Mouse (Mus musculus) left cerebral cortex, adult 18-20 months (tissue): ENCODE measurements around the gene Ptprb. TPM values are rescaled to one million over a fixed set of nuclear protein-coding genes. Genes with fewer than 3 reads are reported as not detected.

Source experiments
- DNase-seq, 2 experiments: peaks; one replicate each; pipeline ENCODE4 v3.0.0; 2021 to 2022; ENCODE audit warnings: low spot score in 2 of 2, mixed read lengths in 1 of 2
- total RNA-seq, 2 experiments: library from RNA; stranded (reverse); gene quantifications; 2 replicates each; pipeline ENCODE4 v1.2.3; 2021

Gene Ptprb
- total RNA-seq, 2 experiments from 2014 or later = 13.1 to 15.0 TPM

GRCm38 (mm10) chr10:116416726-116417125, 141.4 kb downstream of the Ptprb start:
- no peak for DNase-seq

- no peak for DNase-seq
Measured at GRCm38 (mm10) chr10:116418121-116418726, 142.9 kb downstream of the Ptprb start.

GRCm38 (mm10) chr10:116420976-116421375, 145.7 kb downstream of the Ptprb start:
- no peak for DNase-seq

- no peak for DNase-seq
Measured at GRCm38 (mm10) chr10:116422551-116422950, 147.2 kb downstream of the Ptprb start.

GRCm38 (mm10) chr10:116424921-116425320, 149.6 kb downstream of the Ptprb start:
- DNase-seq = no peak

GRCm38 (mm10) chr10:116426176-116426575, 150.9 kb downstream of the Ptprb start:
- no peak for DNase-seq

GRCm38 (mm10) chr10:116428026-116428780, 152.9 kb downstream of the Ptprb start:
- peak; percentile 76 to 88 for DNase-seq

GRCm38 (mm10) chr10:116432421-116432820, 157.1 kb downstream of the Ptprb start:
- peak in 1 of 2 experiments; percentile 43 for DNase-seq

- DNase-seq = no peak
Measured at GRCm38 (mm10) chr10:116435455-116435854, 160.1 kb downstream of the Ptprb start.

Other genes starting within 250 kb of the Ptprb start
- gene 4933416C03Rik, start 161.6 kb upstream of the Ptprb start, total RNA-seq = not detected
- 10 to 100 TPM; 86.4 to 96.8 TPM for gene Kcnmb4, start 198.4 kb downstream of the Ptprb start, total RNA-seq